Mouse (Mus musculus): ENCODE measurements around the gene Prom1. TPM values are rescaled to one million over a fixed set of nuclear protein-coding genes. Genes with fewer than 3 reads are reported as not detected.
A peak's percentile ranks its signal among the peaks of the same experiment; 100 is the strongest.

Prom1 gene
- total RNA-seq, 1 experiment from 2014 or later, result 1.2 TPM

GRCm38 (mm10) chr5:43981620-43982019 is 120.2 kb downstream of the Prom1 start, which contains the start of gene Fgfbp1:
Gene Fgfbp1, minus strand, starts transcription at chr5:43981779.
- ATAC-seq (replicated peaks; ENCODE audit: low read depth, poor library complexity, severe bottlenecking), result no peak

GRCm38 (mm10) chr5:43980397-43980796 is 121.4 kb downstream of the Prom1 start:
- ATAC-seq (replicated peaks; ENCODE audit: low read depth, poor library complexity, severe bottlenecking), result no peak

- ATAC-seq (replicated peaks; ENCODE audit: low read depth, poor library complexity, severe bottlenecking), result no peak
These were observed 124.8 kb downstream of the Prom1 start for GRCm38 (mm10) chr5:43976821-43977561.

- ATAC-seq (replicated peaks; ENCODE audit: low read depth, poor library complexity, severe bottlenecking), result no peak
These were observed 127.7 kb downstream of the Prom1 start for GRCm38 (mm10) chr5:43974166-43974565.

GRCm38 (mm10) chr5:43971156-43971555 is 130.7 kb downstream of the Prom1 start:
- ATAC-seq (replicated peaks; ENCODE audit: low read depth, poor library complexity, severe bottlenecking), result no peak

GRCm38 (mm10) chr5:43970532-43970931 is 131.3 kb downstream of the Prom1 start:
- ATAC-seq (replicated peaks; ENCODE audit: low read depth, poor library complexity, severe bottlenecking), result no peak

- ATAC-seq (replicated peaks; ENCODE audit: low read depth, poor library complexity, severe bottlenecking), result no peak
These were observed 133.2 kb downstream of the Prom1 start for GRCm38 (mm10) chr5:43968634-43969033.

- no peak for ATAC-seq (replicated peaks; ENCODE audit: low read depth, poor library complexity, severe bottlenecking)
These were observed 140.8 kb downstream of the Prom1 start for GRCm38 (mm10) chr5:43961056-43961455.

- ATAC-seq (replicated peaks; ENCODE audit: low read depth, poor library complexity, severe bottlenecking), result no peak
These were observed 141.9 kb downstream of the Prom1 start for GRCm38 (mm10) chr5:43959884-43960440.

GRCm38 (mm10) chr5:43953241-43953640 is 148.6 kb downstream of the Prom1 start:
- ATAC-seq (replicated peaks; ENCODE audit: low read depth, poor library complexity, severe bottlenecking), result no peak

- peak; percentile 8; the same call in 1 of the 2 replicates for ATAC-seq (replicated peaks; ENCODE audit: low read depth, poor library complexity, severe bottlenecking)
These were observed 153.0 kb downstream of the Prom1 start for GRCm38 (mm10) chr5:43948748-43949275.

- peak; percentile 88 for ATAC-seq (replicated peaks; ENCODE audit: low read depth, poor library complexity, severe bottlenecking)
These were observed 153.6 kb downstream of the Prom1 start for GRCm38 (mm10) chr5:43948111-43948743.

GRCm38 (mm10) chr5:43947330-43947977 is 154.4 kb downstream of the Prom1 start:
- ATAC-seq (replicated peaks; ENCODE audit: low read depth, poor library complexity, severe bottlenecking), result peak; percentile 67

Other genes starting within 250 kb of the Prom1 start
- gene Cd38, start 233.5 kb downstream of the Prom1 start, total RNA-seq (2017), result 1.1 and 2.2 TPM in 2 replicates
- gene Gm7879, start 188.9 kb downstream of the Prom1 start, total RNA-seq (2017), result 9.3 and 12.3 TPM in 2 replicates
- gene Fgfbp1, start 120.3 kb downstream of the Prom1 start, total RNA-seq (2017), result not detected in 2 replicates
- 91.6 and 105 TPM in 2 replicates for gene Tapt1, start 124.6 kb upstream of the Prom1 start, total RNA-seq (2017)

Measured in common myeloid progenitor, adult 5-6 weeks (primary cell).